Mouse (Mus musculus): ENCODE data around the gene Fam83g.

GRCm38 (mm10) chr11:61683907-61684731 lies at the start of gene Fam83g:
- TF ChIP-seq CTCF (IDR thresholded peaks at IDR 0.05; ENCODE audit: control insufficient read depth, insufficient read depth, insufficient read length) (no peak), MAX (IDR thresholded peaks at IDR 0.05) (no peak), CEBPB (IDR thresholded peaks at IDR 0.05; ENCODE audit: low read depth) (no peak), MYOD1 (IDR thresholded peaks at IDR 0.05; ENCODE audit: control insufficient read depth, insufficient read length, low read depth) (no peak)

Measured in C2C12 (cell line).